Mouse (Mus musculus) erythroblast, embryonic 14.5 days (primary cell): Measurements from ENCODE around the gene Bcor. TPM values are rescaled to one million over a fixed set of nuclear protein-coding genes. Genes with fewer than 3 reads are reported as not detected.
A peak's percentile ranks its signal among the peaks of the same experiment; 100 is the strongest.

Experiments used
- H3K27me3 ChIP-seq: 2 replicates; pipeline ENCODE4 v1.6.1; 2012; ENCODE audit warnings: inconsistent platforms; ENCODE audit not compliant: control insufficient read depth
- H3K36me3 ChIP-seq: 2 replicates; pipeline ENCODE4 v1.6.1; 2012; ENCODE audit warnings: mild to moderate bottlenecking, inconsistent platforms; ENCODE audit not compliant: control insufficient read depth
- H3K4me1 ChIP-seq: 2 replicates; pipeline ENCODE4 v1.6.1; 2012; ENCODE audit warnings: inconsistent platforms; ENCODE audit not compliant: control insufficient read depth
- H3K4me3 ChIP-seq: replicated peaks from 2 replicates; pipeline ENCODE3; 2012; ENCODE audit warnings: moderate library complexity, mild to moderate bottlenecking, inconsistent platforms
- H3K9me3 ChIP-seq: 2 replicates; pipeline ENCODE4 v1.6.1; 2012; ENCODE audit warnings: low read length, inconsistent platforms, mixed read lengths; ENCODE audit not compliant: control insufficient read depth
- GATA1 ChIP-seq: IDR thresholded peaks from 2 replicates; pipeline ENCODE4 v1.6.1; 2012; ENCODE audit warnings: low read length, inconsistent platforms, mixed read lengths
- TAL1 ChIP-seq: IDR thresholded peaks from 3 replicates; pipeline ENCODE4 v1.6.1; 2012; ENCODE audit warnings: low read length, inconsistent platforms, mixed read lengths
- polyA plus RNA-seq: library from polyadenylated mRNA; stranded (reverse); fragments of >175 nt; gene quantifications from 2 replicates; pipeline ENCODE4 v1.2.3, GENCODE M21; 2012

Gene Bcor
- 0.63 and 0.66 TPM in 2 replicates for polyA plus RNA-seq

DNA sequence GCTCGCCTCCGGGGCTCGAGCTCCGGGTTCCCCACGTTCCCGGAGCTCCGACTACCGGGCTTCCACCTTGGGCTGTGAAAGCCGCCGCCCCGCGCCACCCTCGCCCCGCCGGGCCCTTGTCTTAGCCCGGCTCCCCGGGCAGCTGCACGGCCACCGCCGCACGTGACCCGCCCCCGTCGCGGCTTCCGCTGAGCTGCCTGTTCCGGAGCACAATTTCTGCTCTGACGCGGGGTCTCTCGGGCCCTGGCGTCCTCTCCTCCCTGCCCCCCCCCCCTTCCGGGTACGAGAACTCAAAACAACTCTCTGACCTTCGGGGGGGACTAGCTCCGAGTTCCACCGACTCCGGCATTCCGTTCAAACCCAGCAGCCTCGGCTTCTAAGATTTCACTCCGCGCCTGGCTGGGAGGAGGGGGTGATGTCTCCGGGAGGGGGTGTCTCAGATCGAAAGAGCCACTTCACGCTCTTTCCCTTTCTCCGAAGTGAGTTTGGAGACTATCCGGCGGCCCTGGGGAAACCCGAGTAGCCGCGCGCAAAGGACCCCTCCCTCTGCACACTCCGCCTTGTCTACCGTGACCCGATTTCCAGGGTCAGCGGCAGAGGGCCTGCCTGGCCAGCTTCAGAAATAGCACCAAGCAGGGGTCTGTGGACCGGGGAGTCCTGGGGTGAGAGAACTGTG, at the start of gene Bcor:
Gene Bcor, minus strand, starts transcription at position 375 of the 676 bp plus-strand sequence.
- H3K4me1 ChIP-seq = no peaks in the 10 kb centered on the region
- H3K9me3 ChIP-seq = peaks cover 19% of the 10 kb centered on the region
- TF ChIP-seq GATA1 (no peak), TAL1 (no peak)
- peak within 1 kb of the TSS; percentile 32 for H3K4me3 ChIP-seq
- no peaks in the 10 kb centered on the region for H3K36me3 ChIP-seq
- H3K27me3 ChIP-seq = peaks cover 67% of the 10 kb centered on the region

DNA sequence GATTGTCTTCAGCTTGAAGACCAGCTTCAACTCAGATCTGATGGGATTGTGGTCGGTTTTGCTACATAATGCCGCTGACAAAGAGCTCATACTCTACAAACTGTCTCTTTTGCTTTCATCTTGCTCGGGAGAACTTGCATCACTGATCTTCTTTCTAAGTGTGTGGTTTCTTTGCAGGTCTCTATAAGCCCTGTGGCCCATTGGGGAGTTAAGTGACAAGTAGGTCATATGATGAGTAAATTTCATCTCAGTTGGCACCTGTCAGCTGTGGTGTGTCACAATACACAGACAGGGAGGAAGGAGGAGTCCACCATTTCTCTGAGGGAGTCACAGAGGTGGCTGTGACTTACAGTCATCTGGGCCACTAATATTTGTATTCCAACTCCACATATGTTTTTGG, 42.8 kb upstream of the Bcor start:
- H3K4me1 ChIP-seq = no peaks in the 10 kb centered on the region
- no peak for TF ChIP-seq TAL1
- TF ChIP-seq GATA1 = no peak

DNA sequence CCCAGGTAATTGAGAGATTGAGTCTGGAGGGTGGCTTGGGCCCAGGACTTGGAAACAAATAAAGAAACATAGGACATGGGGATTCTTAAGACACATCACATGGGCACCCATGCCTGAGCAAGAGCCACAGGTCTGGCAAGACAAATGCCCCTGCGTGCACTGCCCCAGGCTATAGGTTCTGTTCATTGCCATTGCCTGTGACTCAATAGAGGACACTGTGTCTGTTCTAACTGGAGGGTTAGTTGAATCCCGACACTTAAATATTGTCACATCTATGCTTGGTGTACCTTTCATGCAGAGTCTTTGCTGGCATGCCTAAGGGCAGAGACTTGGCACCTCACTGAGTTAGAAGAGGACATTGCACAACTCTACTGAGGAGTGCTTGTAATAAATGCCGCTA, 41.0 kb upstream of the Bcor start:
- Histone ChIP-seq H3K4me1 (no peaks in the 10 kb centered on the region), H3K27me3 (no peaks in the 10 kb centered on the region), H3K36me3 (no peaks in the 10 kb centered on the region), H3K9me3 (no peaks in the 10 kb centered on the region), H3K4me3 (no peak overlapping the region)
- TF ChIP-seq GATA1 = no peak
- no peak for TF ChIP-seq TAL1

More for the DNA sequence above, 42.8 kb upstream of the Bcor start:
- no peaks in the 10 kb centered on the region for H3K27me3 ChIP-seq
- no peaks in the 10 kb centered on the region for H3K36me3 ChIP-seq
- H3K9me3 ChIP-seq = no peaks in the 10 kb centered on the region
- H3K4me3 ChIP-seq = no peak overlapping the region

DNA sequence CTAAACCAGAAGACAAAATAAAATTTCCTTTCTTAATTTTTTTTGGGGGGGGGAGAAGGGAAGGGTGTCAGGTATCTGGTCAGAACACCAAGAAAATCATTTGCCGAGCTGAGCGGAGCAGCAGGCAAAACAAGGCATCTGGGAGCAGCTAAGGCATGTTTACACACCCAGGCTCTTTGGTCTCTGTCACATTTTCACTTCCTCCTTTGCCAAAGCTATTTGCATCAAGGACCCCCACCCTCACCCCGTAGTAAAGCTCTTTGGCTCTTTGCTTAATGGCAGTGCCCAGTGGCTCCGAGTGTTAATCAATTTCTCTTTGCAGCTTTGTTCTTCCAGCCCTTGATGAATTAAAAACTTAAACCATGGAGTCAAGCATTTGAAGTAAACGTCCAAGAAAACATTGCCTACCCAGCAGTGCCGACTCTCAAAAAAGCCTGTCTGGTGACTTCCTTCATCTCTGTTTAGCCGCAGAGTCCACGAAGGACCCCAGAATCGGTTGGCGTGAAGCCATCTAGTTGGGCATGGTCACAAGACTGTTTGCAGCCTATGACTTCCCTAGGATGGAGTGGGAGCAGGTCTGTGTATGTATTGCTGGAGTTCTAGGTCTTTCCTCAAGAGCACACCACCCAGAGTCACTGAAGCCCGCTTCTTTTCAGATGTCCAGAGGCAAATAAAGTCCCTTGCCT, 35.2 kb upstream of the Bcor start:
- Histone ChIP-seq H3K9me3 (no peaks in the 10 kb centered on the region), H3K27me3 (no peaks in the 10 kb centered on the region), H3K4me1 (no peaks in the 10 kb centered on the region), H3K36me3 (no peaks in the 10 kb centered on the region), H3K4me3 (no peak overlapping the region)
- TF ChIP-seq TAL1 (no peak), GATA1 (no peak)

DNA sequence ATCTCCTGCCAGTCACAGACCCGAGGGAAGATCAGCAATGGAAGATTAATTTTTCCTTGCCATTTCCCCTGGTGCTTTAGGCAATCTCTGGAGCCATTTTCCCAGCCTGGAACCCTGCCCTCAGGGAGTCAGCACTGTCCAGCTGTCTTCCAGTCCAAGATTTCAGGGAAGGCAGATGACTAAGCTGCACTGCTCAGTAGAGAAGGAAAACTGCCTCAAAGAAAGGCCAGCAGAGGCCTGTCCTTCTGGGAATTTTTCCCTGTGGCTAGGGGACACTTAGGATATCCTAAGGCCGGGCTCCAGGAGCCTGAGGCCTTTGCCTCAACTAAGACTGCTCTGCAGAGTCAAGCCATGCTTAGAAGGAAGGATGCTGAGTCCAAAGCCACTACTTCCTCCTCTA, 32.2 kb upstream of the Bcor start:
- Histone ChIP-seq H3K4me3 (no peak overlapping the region), H3K36me3 (no peaks in the 10 kb centered on the region), H3K27me3 (no peaks in the 10 kb centered on the region), H3K9me3 (no peaks in the 10 kb centered on the region), H3K4me1 (no peaks in the 10 kb centered on the region)
- TF ChIP-seq GATA1 = no peak
- no peak for TF ChIP-seq TAL1

DNA sequence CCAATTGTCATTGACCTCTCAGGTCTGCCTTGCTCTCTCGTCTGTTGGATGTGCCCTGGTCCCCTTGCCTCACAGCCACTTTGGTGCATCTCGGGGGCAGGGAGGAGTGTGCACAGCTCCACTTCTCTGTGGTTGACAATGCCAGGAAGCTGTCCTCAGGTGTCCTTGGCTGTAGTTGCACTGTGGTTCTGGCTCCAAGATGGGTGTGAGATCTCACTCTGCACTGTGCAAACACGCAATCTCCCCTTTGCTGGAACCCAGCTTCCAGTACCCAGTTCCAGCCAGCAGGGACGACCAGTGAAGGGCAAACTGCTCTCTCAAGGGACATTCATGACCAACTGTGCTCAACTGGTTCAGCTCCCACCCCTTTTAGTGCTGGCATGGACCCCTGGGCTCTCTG, 29.4 kb upstream of the Bcor start:
- Histone ChIP-seq H3K27me3 (no peaks in the 10 kb centered on the region), H3K9me3 (peaks cover 2% of the 10 kb centered on the region; the same call in 1 of the 2 replicates), H3K4me3 (no peak overlapping the region), H3K36me3 (no peaks in the 10 kb centered on the region), H3K4me1 (no peaks in the 10 kb centered on the region)
- TF ChIP-seq GATA1 (no peak), TAL1 (no peak)

DNA sequence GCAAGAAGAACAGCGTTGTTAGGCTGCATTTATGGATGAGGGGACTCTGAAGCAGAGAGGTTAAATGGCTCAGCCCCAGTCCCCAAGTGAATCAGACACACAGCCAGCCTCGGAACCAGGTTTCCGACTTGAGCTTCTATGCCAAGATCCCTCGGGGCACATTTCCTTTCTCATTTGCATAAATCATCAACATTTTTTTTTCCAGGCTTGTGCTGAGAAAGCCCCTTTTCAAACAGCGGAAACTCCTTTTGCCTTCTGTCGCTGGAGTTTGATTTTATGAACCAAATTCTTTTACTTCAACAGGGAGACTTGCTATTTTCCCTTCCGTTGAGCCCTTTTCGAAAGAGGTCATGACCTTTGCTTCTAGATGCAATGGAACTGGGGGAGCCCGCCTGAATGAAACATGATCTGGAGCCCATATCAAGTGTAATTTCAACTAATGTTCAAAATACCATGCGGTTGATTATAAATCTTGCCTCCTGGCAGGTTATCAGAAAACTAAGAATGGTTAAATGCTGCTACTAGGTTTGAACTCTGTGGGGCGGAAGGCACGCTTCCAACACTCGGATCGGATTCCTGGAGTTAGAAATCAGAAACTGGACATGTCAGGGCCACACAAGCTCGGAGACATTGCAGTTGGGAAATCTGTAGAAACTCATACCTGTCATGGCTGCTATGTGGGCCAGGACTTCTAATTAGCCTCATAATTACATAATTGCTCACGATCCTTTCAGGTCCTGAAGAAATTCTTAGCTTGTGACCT, 15.2 kb upstream of the Bcor start:
- no peak for TF ChIP-seq TAL1
- TF ChIP-seq GATA1 = no peak
- no peak overlapping the region for H3K4me3 ChIP-seq

DNA sequence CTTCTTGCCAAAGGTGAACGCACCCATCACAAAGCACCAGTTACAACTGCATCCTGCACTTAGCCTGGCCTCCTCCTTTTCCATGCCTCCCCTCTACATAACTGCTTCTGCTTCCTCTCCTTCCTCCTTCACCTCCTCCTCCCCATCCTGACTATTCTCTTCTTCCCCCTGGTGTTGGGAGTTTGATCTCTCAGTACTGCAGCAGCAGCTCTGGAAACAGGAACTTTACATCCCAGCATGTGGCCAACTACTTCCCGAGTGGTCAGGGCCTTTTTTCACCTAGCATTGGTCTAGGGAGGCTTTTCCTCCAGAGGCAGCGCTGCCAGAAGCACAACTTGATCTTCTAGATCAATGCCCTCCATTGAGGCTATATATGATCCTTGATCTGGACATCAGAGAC, 10.0 kb upstream of the Bcor start:
- Histone ChIP-seq H3K4me1 (no peaks in the 10 kb centered on the region), H3K4me3 (no peak overlapping the region), H3K9me3 (no peaks in the 10 kb centered on the region), H3K27me3 (peaks cover 4% of the 10 kb centered on the region; the same call in 1 of the 2 replicates), H3K36me3 (no peaks in the 10 kb centered on the region)
- TF ChIP-seq GATA1 = no peak
- no peak for TF ChIP-seq TAL1

More for the DNA sequence above, 15.2 kb upstream of the Bcor start:
- Histone ChIP-seq H3K27me3 (no peaks in the 10 kb centered on the region), H3K36me3 (no peaks in the 10 kb centered on the region), H3K9me3 (no peaks in the 10 kb centered on the region), H3K4me1 (no peaks in the 10 kb centered on the region)
